Mouse (Mus musculus): ENCODE measurements at regions not wholly inside any gene's neighbourhood (a gene's known extent, or its start where the extent isn't known, plus 50 kb on each side); places are given as distances from the start of the nearest gene placed in this dataset.
A peak's percentile ranks its signal among the peaks of the same experiment; 100 is the strongest.

DNA sequence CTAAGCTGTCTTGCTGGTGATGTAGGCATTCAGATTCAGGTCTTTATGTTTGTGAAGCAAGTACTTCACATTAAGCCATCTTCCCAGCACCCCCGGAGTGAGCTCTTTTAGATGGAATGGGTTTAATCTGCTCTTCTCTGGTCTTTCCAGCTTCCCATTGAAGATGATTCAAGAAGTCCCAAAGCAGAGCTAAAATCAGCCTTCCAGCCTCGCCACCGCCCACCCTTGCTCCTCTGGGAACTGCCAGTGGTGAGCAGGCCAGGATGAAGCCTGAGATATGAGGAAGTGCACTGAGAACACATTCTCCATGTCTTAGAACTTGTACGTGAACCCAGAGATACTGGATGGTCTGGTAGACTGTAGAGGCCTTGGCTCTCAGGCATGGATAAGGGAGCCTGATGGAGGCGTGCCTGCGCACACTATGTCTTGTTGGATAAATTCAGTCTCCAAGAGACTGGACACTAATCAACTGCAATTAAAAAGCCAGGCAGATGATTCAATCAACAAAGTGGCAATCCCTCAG is 51.3 kb upstream of the Mrtfb start:
- TF ChIP-seq CTCF (conservative IDR thresholded peaks at IDR 0.05; ENCODE audit: insufficient read depth, insufficient read length, low read depth, low read length) = no peak
- TF ChIP-seq POLR2A (IDR thresholded peaks at IDR 0.05; ENCODE audit: low read depth, low read length) = no peak
- H3K36me3 ChIP-seq (ENCODE audit: control insufficient read depth, insufficient read depth, low read length) = no peaks in the 10 kb centered on the region
- 93% methylated on average over 6 of the region's 6 CpGs for WGBS
- no peaks in the 10 kb centered on the region; the same call in 1 of the 2 replicates for H3K4me1 ChIP-seq (ENCODE audit: control insufficient read depth, insufficient read depth, low read length)
- H3K27me3 ChIP-seq (replicated peaks; ENCODE audit: control insufficient read depth, insufficient read depth, low read length) = no peaks in the 10 kb centered on the region
- no peak for DNase-seq
- H3K4me3 ChIP-seq (ENCODE audit: insufficient read depth, low read depth, low read length) = no peak overlapping the region
- H3K27ac ChIP-seq (ENCODE audit: insufficient read depth, low read depth, low read length) = no peak overlapping the region

DNA sequence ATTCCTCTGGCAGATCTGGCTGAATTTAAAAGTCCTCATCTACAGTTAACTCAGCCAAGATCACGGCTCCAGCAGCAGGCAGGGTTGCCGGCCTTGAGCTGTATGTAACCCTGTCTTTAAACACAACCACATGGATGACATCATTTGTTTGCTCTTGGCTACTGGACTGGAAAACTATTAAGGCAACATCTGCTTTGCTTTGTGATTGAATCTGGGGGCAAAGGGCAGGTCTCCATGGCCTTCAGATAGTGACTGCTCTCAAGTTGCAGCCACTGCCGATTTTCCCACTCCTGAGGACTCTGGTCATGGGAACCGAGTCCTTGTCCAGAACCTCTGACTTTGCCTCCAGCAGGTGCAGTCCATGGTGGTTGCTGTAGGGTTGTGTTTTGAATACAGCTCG is 50.4 kb upstream of the Mrtfb start:
- WGBS = 25% methylated on average over 5 of the region's 5 CpGs
- Histone ChIP-seq H3K36me3 (ENCODE audit: control insufficient read depth, insufficient read depth, low read length) (no peaks in the 10 kb centered on the region), H3K4me1 (ENCODE audit: control insufficient read depth, insufficient read depth, low read length) (no peaks in the 10 kb centered on the region; the same call in 1 of the 2 replicates), H3K27me3 (replicated peaks; ENCODE audit: control insufficient read depth, insufficient read depth, low read length) (no peaks in the 10 kb centered on the region), H3K4me3 (ENCODE audit: insufficient read depth, low read depth, low read length) (no peak overlapping the region), H3K27ac (ENCODE audit: insufficient read depth, low read depth, low read length) (no peak overlapping the region)
- TF ChIP-seq POLR2A (IDR thresholded peaks at IDR 0.05; ENCODE audit: low read depth, low read length) = no peak
- TF ChIP-seq CTCF (conservative IDR thresholded peaks at IDR 0.05; ENCODE audit: insufficient read depth, insufficient read length, low read depth, low read length) = no peak
- DNase-seq = peak; percentile 82
